22 mouse cellular contexts compared by ENCODE assay signal in the genomic region with DNA sequence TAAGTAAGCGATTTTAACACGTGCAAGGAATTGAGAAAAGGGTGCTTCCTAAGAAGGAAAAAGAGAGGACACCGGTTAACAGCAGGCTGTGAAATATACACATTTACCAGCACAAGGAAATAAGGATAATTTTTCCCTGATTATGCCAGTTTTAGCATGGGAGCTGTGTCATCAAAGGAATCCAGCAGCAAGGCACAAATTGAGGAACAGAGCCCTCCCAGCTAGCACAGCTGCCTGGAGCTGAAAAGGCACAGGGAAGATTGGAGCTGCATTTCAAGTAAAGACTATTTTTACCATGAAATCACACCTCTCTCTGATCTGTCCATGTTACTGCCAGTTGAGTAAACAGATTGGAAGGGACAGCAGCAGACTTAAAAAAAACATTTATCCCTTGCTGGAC.
A peak's percentile ranks its signal among the peaks of the same experiment; 100 is the strongest.
DNase-seq lines count a peak whose midpoint lies in the region; ATAC-seq and TF ChIP-seq lines count a peak whose summit lies in the region.
"Had no signal": no experiment of that assay in that cellular context is flagged by ENCODE, and none has a peak within 500 bp of the region (broad histone marks: within the 10 kb centered on the region; RNA-seq: fewer than 3 reads in every experiment).

No protein-coding gene starts in this region.

- 60% methylated on average over 3 of the region's 3 CpGs for WGBS in heart, embryonic 11.5 days (ENCODE audit: insufficient replicate concordance)
- WGBS in lung, embryonic 14.5 days, result 57% methylated on average over 3 of the region's 3 CpGs
- WGBS in hindbrain, embryonic 12.5 days, result 87% methylated on average over 3 of the region's 3 CpGs

- H3K4me2 ChIP-seq in heart, embryonic 11.5 days, result no peak overlapping the region
- H3K4me2 ChIP-seq in lung, embryonic 14.5 days, result no peak overlapping the region
- H3K4me2 ChIP-seq in hindbrain, embryonic 12.5 days (replicated peaks), result no peak overlapping the region
- H3K4me2 ChIP-seq: heart, embryonic 12.5 days; kidney, embryonic 15.5 days had no signal

- no peaks in the 10 kb centered on the region for H3K36me3 ChIP-seq in heart, embryonic 11.5 days (ENCODE audit: control insufficient read depth, insufficient read depth, low read length)
- H3K36me3 ChIP-seq in lung, embryonic 14.5 days (ENCODE audit: insufficient read depth), result no peaks in the 10 kb centered on the region
- H3K36me3 ChIP-seq in hindbrain, embryonic 12.5 days, result no peaks in the 10 kb centered on the region
- H3K36me3 ChIP-seq: heart, embryonic 12.5 days; kidney, embryonic 15.5 days; limb, embryonic 10.5 days had no signal

- H3K4me3 ChIP-seq in heart, embryonic 11.5 days (ENCODE audit: low read depth, low read length), result no peak overlapping the region
- no peak overlapping the region for H3K4me3 ChIP-seq in lung, embryonic 14.5 days (ENCODE audit: low read depth, low read length)
- H3K4me3 ChIP-seq in hindbrain, embryonic 12.5 days, result no peak overlapping the region
- H3K4me3 ChIP-seq: heart, embryonic 12.5 days; kidney, embryonic 15.5 days; limb, embryonic 10.5 days; megakaryocyte, embryonic 14.5 days; myocyte had no signal

- TF ChIP-seq CTCF in lung, embryonic 14.5 days (IDR thresholded peaks at IDR 0.05; ENCODE audit: low read depth), result no peak
- no peak for TF ChIP-seq CTCF in brain, embryonic 14.5 days (IDR thresholded peaks at IDR 0.05; ENCODE audit: borderline replicate concordance, extremely low read depth, insufficient read depth, insufficient read length)

- peak overlapping the region; percentile 22; the same call in 1 of the 2 replicates for H3K27ac ChIP-seq in heart, embryonic 11.5 days (ENCODE audit: low read depth, low read length)
- H3K27ac ChIP-seq in lung, embryonic 14.5 days (ENCODE audit: low read depth), result no peak overlapping the region
- no peak overlapping the region for H3K27ac ChIP-seq in hindbrain, embryonic 12.5 days
- H3K27ac ChIP-seq: kidney, embryonic 15.5 days; limb, embryonic 10.5 days had no signal

- H3K27me3 ChIP-seq in heart, embryonic 11.5 days (ENCODE audit: control insufficient read depth, insufficient read depth, low read length), result no peaks in the 10 kb centered on the region
- H3K27me3 ChIP-seq in lung, embryonic 14.5 days (ENCODE audit: insufficient read depth, low read length), result no peaks in the 10 kb centered on the region
- H3K27me3 ChIP-seq in hindbrain, embryonic 12.5 days, result no peaks in the 10 kb centered on the region
- H3K27me3 ChIP-seq: heart, embryonic 12.5 days; kidney, embryonic 15.5 days; megakaryocyte, embryonic 14.5 days had no signal

- no peak overlapping the region for H3K9ac ChIP-seq in heart, embryonic 11.5 days (ENCODE audit: low read depth, low read length)
- no peak overlapping the region for H3K9ac ChIP-seq in lung, embryonic 14.5 days
- H3K9ac ChIP-seq in hindbrain, embryonic 12.5 days, result no peak overlapping the region
- H3K9ac ChIP-seq: heart, embryonic 12.5 days; kidney, embryonic 15.5 days; liver, postnatal 0 days had no signal

- ATAC-seq in heart, embryonic 11.5 days (replicated peaks; ENCODE audit: insufficient number of reproducible peaks, low FRiP score, low TSS enrichment), result no peak
- peak; percentile 38; the same call in 1 of the 2 replicates for ATAC-seq in lung, embryonic 14.5 days (ENCODE audit: insufficient read depth)
- no peak for ATAC-seq in hindbrain, embryonic 12.5 days (ENCODE audit: low FRiP score)
- ATAC-seq: hindbrain, embryonic 16.5 days; intestine, postnatal 0 days; liver, postnatal 0 days had no signal

- no peak for TF ChIP-seq POLR2A in brain, embryonic 14.5 days (IDR thresholded peaks at IDR 0.05; ENCODE audit: borderline replicate concordance, extremely low read depth, insufficient read depth, insufficient read length, poor library complexity, severe bottlenecking)

- H3K9me3 ChIP-seq in heart, embryonic 11.5 days (replicated peaks; ENCODE audit: control insufficient read depth, low read length), result no peaks in the 10 kb centered on the region
- H3K9me3 ChIP-seq in lung, embryonic 14.5 days (ENCODE audit: low read depth, low read length), result no peaks in the 10 kb centered on the region
- no peaks in the 10 kb centered on the region for H3K9me3 ChIP-seq in hindbrain, embryonic 12.5 days (replicated peaks)
- H3K9me3 ChIP-seq: heart, embryonic 12.5 days; kidney, embryonic 15.5 days; limb, embryonic 10.5 days; megakaryocyte, embryonic 14.5 days had no signal

- DNase-seq in heart, adult 9 months (ENCODE audit: low spot score in 2 of 2), result no peak
- peak; percentile 8 for DNase-seq in lung, embryonic 14.5 days
- DNase-seq in lung, postnatal 14 days, result no peak
- DNase-seq in brain, adult 2 months (ENCODE audit: low read depth, low spot score), result peak; percentile 71
- DNase-seq in brain, embryonic 14.5 days (ENCODE audit: low read depth), result peak; percentile 70
- no peak for DNase-seq in urinary bladder, postnatal 4 days (ENCODE audit: low spot score in 2 of 2)
- DNase-seq: cerebellum, adult 9-10 months; gastrocnemius, postnatal 36 days; heart, postnatal 4 days; kidney, postnatal 4 days; liver, postnatal 0 days; retina, postnatal 1 day; thymus, adult 18-20 months had no signal

- H3K4me1 ChIP-seq in heart, embryonic 11.5 days (ENCODE audit: control insufficient read depth, insufficient read depth, low read length), result peaks cover 2% of the 10 kb centered on the region; the same call in 1 of the 2 replicates
- no peaks in the 10 kb centered on the region for H3K4me1 ChIP-seq in lung, embryonic 14.5 days (ENCODE audit: insufficient read depth)
- no peaks in the 10 kb centered on the region; the same call in 1 of the 2 replicates for H3K4me1 ChIP-seq in hindbrain, embryonic 12.5 days
- H3K4me1 ChIP-seq: kidney, embryonic 15.5 days; limb, embryonic 10.5 days; megakaryocyte, embryonic 14.5 days had no signal

Comparison
In these comparisons a context has a peak if more than half of its experiments do, and no peak if none do; other contexts are left out.
1. DNase-seq: peak in lung, embryonic 14.5 days (single experiment), brain, adult 2 months (single experiment) and brain, embryonic 14.5 days (single experiment); none in heart, adult 9 months (0 of 2), lung, postnatal 14 days (single experiment) and urinary bladder, postnatal 4 days (0 of 2).